Mouse (Mus musculus) heart, embryonic 11.5 days (tissue): ENCODE data around the gene Tpst1. TPM values are rescaled to one million over a fixed set of nuclear protein-coding genes. Genes with fewer than 3 reads are reported as not detected.

ENCODE experiments used
- ATAC-seq: fragments of 200-750 bp; cut with Nextera tagmentation; replicated peaks from 2 replicates; pipeline ENCODE4 v1.8.0; 2017; ENCODE audit warnings: moderate library complexity; ENCODE audit not compliant: insufficient number of reproducible peaks, low FRiP score, low TSS enrichment
- H3K27ac ChIP-seq: fragments of 300-500 bp; sonication (generic); 2 replicates; pipeline ENCODE4 v1.5.1; 2014; ENCODE audit warnings: mild to moderate bottlenecking, low read depth, low read length
- H3K27me3 ChIP-seq: fragments of 300-500 bp; sonication (generic); 2 replicates; pipeline ENCODE4 v1.6.1; 2014; ENCODE audit warnings: mild to moderate bottlenecking, low read length, mixed read lengths; ENCODE audit not compliant: control insufficient read depth, insufficient read depth
- H3K36me3 ChIP-seq: fragments of 300-500 bp; sonication (generic); 2 replicates; pipeline ENCODE4 v1.6.1; 2014; ENCODE audit warnings: mild to moderate bottlenecking, low read length, moderate library complexity, mixed read lengths; ENCODE audit not compliant: control insufficient read depth, insufficient read depth
- H3K4me1 ChIP-seq: fragments of 300-500 bp; sonication (generic); 2 replicates; pipeline ENCODE4 v1.6.1; 2014; ENCODE audit warnings: low read length; ENCODE audit not compliant: control insufficient read depth, insufficient read depth
- H3K4me2 ChIP-seq: fragments of 300-500 bp; sonication (generic); 2 replicates; pipeline ENCODE4 v1.6.1; 2014; ENCODE audit warnings: mild to moderate bottlenecking, moderate library complexity
- H3K4me3 ChIP-seq: fragments of 300-500 bp; sonication (generic); 2 replicates; pipeline ENCODE4 v1.5.1; 2014; ENCODE audit warnings: low read depth, low read length
- H3K9ac ChIP-seq: fragments of 300-500 bp; sonication (generic); 2 replicates; pipeline ENCODE4 v1.6.1; 2014; ENCODE audit warnings: mild to moderate bottlenecking, low read depth, low read length, moderate library complexity
- H3K9me3 ChIP-seq: fragments of 300-500 bp; sonication (generic); replicated peaks from 2 replicates; pipeline ENCODE4 v1.6.1; 2016; ENCODE audit warnings: low read length; ENCODE audit not compliant: control insufficient read depth
- WGBS: fragments of 180-500 bp; shearing (Covaris S2); extraction: QIAGEN DNeasy Blood & Tissue Kit; methylation state at CpG from one replicate; pipeline ENCODE4 v1.1.7; 2014; ENCODE audit not compliant: insufficient replicate concordance; 5-methylcytosine and 5-hydroxymethylcytosine counted together
- polyA plus RNA-seq: library from polyadenylated mRNA; unstranded; fragments of >200 nt; fragmentation: Nextera tagmentation; extraction: Ambion mirVana; gene quantifications from 2 replicates; pipeline ENCODE4 v1.2.1, GENCODE M21; 2014

Gene Tpst1
- polyA plus RNA-seq, 1 experiment from 2014 or later = 28.1 TPM

GRCm38 (mm10) chr5:130060329-130060665 lies 12.8 kb upstream of the Tpst1 start:
- Histone ChIP-seq H3K4me1 (peaks cover 12% of the 10 kb centered on the region), H3K4me3 (no peak overlapping the region), H3K9me3 (no peaks in the 10 kb centered on the region), H3K4me2 (no peak overlapping the region), H3K27ac (no peak overlapping the region), H3K27me3 (no peaks in the 10 kb centered on the region), H3K36me3 (0 out of 2 replicates have a peak, but pooled peaks cover 6% of the 10 kb centered on the region), H3K9ac (no peak overlapping the region)
- no peak for ATAC-seq
- WGBS = 77% methylated on average over 4 of the region's 4 CpGs

DNA sequence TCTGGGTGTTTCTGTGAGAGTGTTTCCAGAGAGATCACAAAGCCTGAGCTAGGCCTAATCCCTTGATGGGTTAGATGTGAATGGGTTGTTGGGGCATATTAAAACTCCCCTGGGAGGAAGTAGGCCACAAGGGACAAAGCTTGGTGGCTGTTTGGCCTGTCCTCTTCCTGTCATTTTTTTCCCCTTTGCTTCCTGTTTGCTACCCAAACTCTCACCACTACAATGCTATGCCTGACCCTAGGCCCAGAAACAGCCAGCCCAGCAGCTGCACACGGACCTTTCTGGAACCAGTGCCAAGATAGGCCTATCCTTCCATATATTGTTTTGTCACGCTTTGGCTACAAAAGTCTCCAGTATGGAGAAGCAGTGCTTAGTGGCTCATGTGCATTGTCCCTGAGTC lies 11.0 kb upstream of the Tpst1 start:
- peaks cover 3% of the 10 kb centered on the region; the same call in 1 of the 2 replicates for H3K9me3 ChIP-seq
- WGBS = 74% methylated on average over 2 of the region's 2 CpGs
- H3K4me1 ChIP-seq = peaks cover 12% of the 10 kb centered on the region
- no peak overlapping the region for H3K4me3 ChIP-seq
- no peak overlapping the region for H3K27ac ChIP-seq
- 0 out of 2 replicates have a peak, but pooled peaks cover 6% of the 10 kb centered on the region for H3K36me3 ChIP-seq
- no peaks in the 10 kb centered on the region for H3K27me3 ChIP-seq
- H3K4me2 ChIP-seq = no peak overlapping the region
- ATAC-seq = no peak
- no peak overlapping the region for H3K9ac ChIP-seq

DNA sequence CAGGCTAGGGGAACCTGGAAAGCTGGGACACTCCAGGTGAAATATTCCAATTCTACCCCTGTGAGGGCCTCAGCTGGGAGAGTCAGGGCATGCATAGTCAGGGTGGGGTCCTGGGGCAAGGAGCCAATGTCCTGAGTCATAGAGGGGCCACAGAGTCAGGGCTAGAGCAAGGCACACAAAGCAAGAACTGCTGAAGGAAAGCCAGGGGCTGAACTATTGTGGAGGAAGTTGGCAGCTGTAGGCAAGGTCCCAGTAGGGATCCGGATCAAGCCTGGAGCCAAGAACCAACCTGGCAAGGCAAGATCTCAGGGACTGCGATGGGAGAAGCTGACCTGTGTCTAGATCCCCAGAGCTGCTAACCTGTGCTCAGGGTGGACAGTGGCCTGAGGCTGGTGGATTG lies 9.4 kb upstream of the Tpst1 start:
- 0 out of 2 replicates have a peak, but pooled peaks cover 3% of the 10 kb centered on the region for H3K36me3 ChIP-seq
- 79% methylated on average over 2 of the region's 2 CpGs for WGBS

GRCm38 (mm10) chr5:130065579-130065978 lies 7.5 kb upstream of the Tpst1 start:
- peaks cover 3% of the 10 kb centered on the region; the same call in 1 of the 2 replicates for H3K9me3 ChIP-seq
- no peaks in the 10 kb centered on the region for H3K4me1 ChIP-seq
- no peak overlapping the region for H3K4me3 ChIP-seq
- no peak for ATAC-seq
- 0 out of 2 replicates have a peak, but pooled peaks cover 3% of the 10 kb centered on the region for H3K36me3 ChIP-seq
- no peak overlapping the region for H3K9ac ChIP-seq
- no peak overlapping the region for H3K27ac ChIP-seq
- 97% methylated on average over 1 of the region's 1 CpGs for WGBS
- peaks cover 3% of the 10 kb centered on the region; the same call in 1 of the 2 replicates for H3K27me3 ChIP-seq
- H3K4me2 ChIP-seq = no peak overlapping the region

More for the DNA sequence above, 9.4 kb upstream of the Tpst1 start:
- H3K4me3 ChIP-seq = no peak overlapping the region
- no peak overlapping the region for H3K9ac ChIP-seq
- peaks cover 12% of the 10 kb centered on the region for H3K4me1 ChIP-seq
- H3K9me3 ChIP-seq = peaks cover 3% of the 10 kb centered on the region; the same call in 1 of the 2 replicates
- H3K27ac ChIP-seq = no peak overlapping the region
- no peaks in the 10 kb centered on the region for H3K27me3 ChIP-seq
- H3K4me2 ChIP-seq = no peak overlapping the region
- ATAC-seq = no peak

DNA sequence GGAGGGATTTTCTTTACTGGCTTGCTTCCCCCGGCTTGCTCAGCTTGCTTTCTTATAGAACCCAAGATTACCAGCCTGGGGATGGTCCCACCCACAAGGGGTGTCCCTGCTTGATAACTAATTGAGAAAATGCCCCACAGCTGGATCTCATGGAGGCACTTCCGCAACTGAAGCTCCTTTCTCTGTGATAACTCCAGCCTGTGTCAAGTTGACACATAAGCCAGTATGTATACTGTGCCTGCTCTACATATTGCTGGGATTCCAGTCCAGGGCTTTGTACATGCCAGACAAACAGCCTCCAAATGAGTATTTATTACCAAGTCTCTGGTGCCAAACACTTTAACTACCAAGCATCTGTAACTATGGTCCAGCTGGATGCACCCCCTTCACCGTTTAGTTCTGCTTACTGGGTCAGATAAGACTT lies 5.3 kb upstream of the Tpst1 start:
- no peak overlapping the region for H3K27ac ChIP-seq
- H3K9ac ChIP-seq = no peak overlapping the region
- no peaks in the 10 kb centered on the region for H3K4me1 ChIP-seq
- peaks cover 3% of the 10 kb centered on the region; the same call in 1 of the 2 replicates for H3K9me3 ChIP-seq
- peaks cover 3% of the 10 kb centered on the region; the same call in 1 of the 2 replicates for H3K27me3 ChIP-seq
- ATAC-seq = no peak
- no peaks in the 10 kb centered on the region for H3K36me3 ChIP-seq
- 52% methylated on average over 3 of the region's 3 CpGs for WGBS
- no peak overlapping the region for H3K4me2 ChIP-seq
- no peak overlapping the region for H3K4me3 ChIP-seq

GRCm38 (mm10) chr5:130074491-130074890 lies 1.4 kb downstream of the Tpst1 start:
- Histone ChIP-seq H3K36me3 (no peaks in the 10 kb centered on the region), H3K4me2 (no peak overlapping the region), H3K9ac (no peak overlapping the region), H3K27ac (no peak overlapping the region), H3K4me1 (0 out of 2 replicates have a peak, but pooled peaks cover 3% of the 10 kb centered on the region), H3K4me3 (no peak overlapping the region), H3K27me3 (peaks cover 24% of the 10 kb centered on the region), H3K9me3 (no peaks in the 10 kb centered on the region)
- ATAC-seq = no peak
- WGBS = 72% methylated on average over 6 of the region's 6 CpGs

GRCm38 (mm10) chr5:130076396-130076795 lies 3.3 kb downstream of the Tpst1 start:
- 47% methylated on average over 6 of the region's 6 CpGs for WGBS

DNA sequence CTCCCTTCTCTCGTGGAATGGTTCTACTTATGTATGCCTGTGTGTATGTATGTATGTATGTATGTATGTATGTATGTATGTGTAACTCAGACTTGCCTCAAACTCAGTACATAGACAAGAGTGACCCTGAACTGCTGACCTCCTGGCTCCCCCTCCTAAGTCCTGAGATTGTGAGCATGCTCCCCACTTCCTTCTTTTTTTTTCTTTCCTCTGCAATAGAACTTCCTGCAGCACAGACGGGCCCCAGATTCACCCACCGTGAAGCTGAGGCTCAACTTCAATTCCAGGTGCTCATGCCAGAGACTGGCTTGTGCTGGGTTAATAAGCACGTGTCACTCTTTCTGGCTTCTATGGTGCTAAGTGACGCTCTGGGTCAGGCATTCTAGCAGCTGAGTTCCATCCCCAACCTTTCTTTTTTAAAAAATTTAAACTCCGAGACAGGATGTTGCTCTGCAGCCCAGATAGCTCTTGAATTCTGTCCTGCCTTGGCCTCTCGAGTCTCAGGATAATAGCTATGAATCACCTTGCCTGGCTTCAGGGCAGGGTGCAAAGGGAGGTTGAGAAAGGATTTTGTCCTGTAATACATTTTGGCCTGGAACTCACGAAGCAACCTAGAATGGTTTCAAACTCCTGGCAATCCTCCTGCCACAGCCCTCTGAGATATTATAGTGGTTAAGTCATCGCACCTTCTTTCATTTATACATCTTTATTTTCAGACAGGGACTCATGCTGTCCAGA lies 5.1 kb downstream of the Tpst1 start:
- Histone ChIP-seq H3K9ac (no peak overlapping the region), H3K9me3 (0 out of 2 replicates have a peak, but pooled peaks cover 3% of the 10 kb centered on the region), H3K36me3 (no peaks in the 10 kb centered on the region), H3K4me1 (0 out of 2 replicates have a peak, but pooled peaks cover 3% of the 10 kb centered on the region), H3K4me3 (no peak overlapping the region), H3K27me3 (peaks cover 21% of the 10 kb centered on the region), H3K27ac (0 out of 2 replicates have a peak overlapping the region, but pooled peaks have one; percentile 35), H3K4me2 (no peak overlapping the region)
- 64% methylated on average over 9 of the region's 9 CpGs for WGBS
- no peak for ATAC-seq

More at GRCm38 (mm10) chr5:130076396-130076795, 3.3 kb downstream of the Tpst1 start:
- Histone ChIP-seq H3K9ac (no peak overlapping the region), H3K36me3 (no peaks in the 10 kb centered on the region), H3K27me3 (peaks cover 21% of the 10 kb centered on the region), H3K4me1 (0 out of 2 replicates have a peak, but pooled peaks cover 3% of the 10 kb centered on the region), H3K9me3 (0 out of 2 replicates have a peak, but pooled peaks cover 3% of the 10 kb centered on the region), H3K27ac (no peak overlapping the region), H3K4me3 (no peak overlapping the region), H3K4me2 (no peak overlapping the region)
- no peak for ATAC-seq
